ENCODE assay signal across 15 mouse cellular contexts in the genomic region with DNA sequence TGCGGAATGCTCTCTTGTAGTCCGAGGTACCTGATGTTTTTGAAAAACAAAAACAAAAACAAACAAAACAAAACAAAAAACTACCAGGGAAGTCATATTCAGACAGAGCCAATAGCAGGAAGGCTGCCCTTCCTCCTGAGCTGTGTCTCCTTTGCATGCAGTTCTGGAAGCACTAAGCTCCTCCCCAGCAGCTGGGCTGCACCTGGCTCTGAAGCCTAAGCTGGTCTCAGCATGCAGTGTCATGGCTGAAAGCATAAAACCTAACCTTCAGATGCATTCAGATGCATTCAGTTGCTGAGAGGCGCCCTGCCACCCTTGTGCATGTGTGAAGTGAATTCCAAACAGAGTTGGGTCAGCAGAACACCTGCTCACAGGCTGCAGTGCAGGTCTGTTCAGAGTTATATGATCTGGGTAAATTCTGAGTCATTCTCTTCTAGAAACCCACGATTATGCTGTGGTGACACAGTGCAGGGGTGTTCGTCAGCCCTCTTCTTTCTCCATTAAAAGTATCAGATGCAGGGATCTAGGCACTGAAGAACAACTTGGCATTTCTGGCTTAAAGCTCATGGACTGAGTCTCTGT.
A peak's percentile ranks its signal among the peaks of the same experiment; 100 is the strongest.
DNase-seq lines count a peak whose midpoint lies in the region; ATAC-seq and TF ChIP-seq lines count a peak whose summit lies in the region.
"Had no signal": no experiment of that assay in that cellular context is flagged by ENCODE, and none has a peak within 500 bp of the region (broad histone marks: within the 10 kb centered on the region; RNA-seq: fewer than 3 reads in every experiment).

No protein-coding gene starts in this region.

- H3K36me3 ChIP-seq in forebrain, embryonic 16.5 days (ENCODE audit: control insufficient read depth, insufficient read depth): no peaks in the 10 kb centered on the region
- no peaks in the 10 kb centered on the region for H3K36me3 ChIP-seq in forebrain, postnatal 0 days (ENCODE audit: insufficient read depth)
- H3K36me3 ChIP-seq in midbrain, embryonic 11.5 days (ENCODE audit: control insufficient read depth, insufficient read depth, low read length): no peaks in the 10 kb centered on the region
- no peaks in the 10 kb centered on the region for H3K36me3 ChIP-seq in midbrain, embryonic 16.5 days (ENCODE audit: control insufficient read depth, insufficient read depth, low read length)
- H3K36me3 ChIP-seq in limb, embryonic 13.5 days: no peaks in the 10 kb centered on the region
- H3K36me3 ChIP-seq: heart, embryonic 13.5 days had no signal

- no peak overlapping the region for H3K9ac ChIP-seq in forebrain, embryonic 16.5 days (replicated peaks; ENCODE audit: low read depth, low read length)
- no peak overlapping the region for H3K9ac ChIP-seq in forebrain, postnatal 0 days
- no peak overlapping the region for H3K9ac ChIP-seq in midbrain, embryonic 11.5 days (ENCODE audit: low read length)
- H3K9ac ChIP-seq in midbrain, embryonic 16.5 days (ENCODE audit: low read depth, low read length): no peak overlapping the region
- H3K9ac ChIP-seq in limb, embryonic 13.5 days: no peak overlapping the region
- H3K9ac ChIP-seq: heart, embryonic 13.5 days; liver, postnatal 0 days had no signal

- no peak overlapping the region for H3K4me2 ChIP-seq in forebrain, embryonic 16.5 days (ENCODE audit: low read length)
- H3K4me2 ChIP-seq in forebrain, postnatal 0 days (ENCODE audit: low read depth): no peak overlapping the region
- H3K4me2 ChIP-seq in midbrain, embryonic 11.5 days: no peak overlapping the region
- no peak overlapping the region for H3K4me2 ChIP-seq in midbrain, embryonic 16.5 days (ENCODE audit: low read length)
- no peak overlapping the region for H3K4me2 ChIP-seq in limb, embryonic 13.5 days (replicated peaks)
- H3K4me2 ChIP-seq: heart, embryonic 13.5 days had no signal

- H3K9me3 ChIP-seq in forebrain, embryonic 16.5 days (ENCODE audit: control insufficient read depth, low read length): no peaks in the 10 kb centered on the region
- H3K9me3 ChIP-seq in forebrain, postnatal 0 days (ENCODE audit: low read length): no peaks in the 10 kb centered on the region
- no peaks in the 10 kb centered on the region for H3K9me3 ChIP-seq in midbrain, embryonic 11.5 days (ENCODE audit: control insufficient read depth, low read length)
- H3K9me3 ChIP-seq in midbrain, embryonic 16.5 days (replicated peaks; ENCODE audit: control insufficient read depth, low read length, poor library complexity, severe bottlenecking): no peaks in the 10 kb centered on the region
- H3K9me3 ChIP-seq in limb, embryonic 13.5 days: no peaks in the 10 kb centered on the region
- H3K9me3 ChIP-seq: heart, embryonic 13.5 days had no signal

- peak; percentile 61 for ATAC-seq in forebrain, embryonic 16.5 days
- no peak for ATAC-seq in forebrain, postnatal 0 days
- peak; percentile 52 for ATAC-seq in midbrain, embryonic 11.5 days (ENCODE audit: low FRiP score)
- ATAC-seq in midbrain, embryonic 16.5 days: no peak
- ATAC-seq in limb, embryonic 13.5 days (ENCODE audit: low FRiP score, low read depth): peak; percentile 72
- no peak for ATAC-seq in inflammation-experienced regulatory T-cells, adult 6 months
- ATAC-seq: liver, postnatal 0 days had no signal

- WGBS in forebrain, embryonic 16.5 days: 51% methylated on average over 5 of the region's 5 CpGs
- WGBS in forebrain, postnatal 0 days: 64% methylated on average over 5 of the region's 5 CpGs
- WGBS in midbrain, embryonic 11.5 days: 58% methylated on average over 5 of the region's 5 CpGs
- WGBS in midbrain, embryonic 16.5 days: 51% methylated on average over 5 of the region's 5 CpGs
- 40% methylated on average over 5 of the region's 5 CpGs for WGBS in limb, embryonic 13.5 days

- no peak overlapping the region for H3K4me3 ChIP-seq in forebrain, embryonic 16.5 days (replicated peaks; ENCODE audit: low read length)
- no peak overlapping the region for H3K4me3 ChIP-seq in forebrain, postnatal 0 days (ENCODE audit: low read depth, low read length)
- no peak overlapping the region for H3K4me3 ChIP-seq in midbrain, embryonic 11.5 days (ENCODE audit: low read depth, low read length)
- H3K4me3 ChIP-seq in midbrain, embryonic 16.5 days (ENCODE audit: low read depth, low read length): no peak overlapping the region
- H3K4me3 ChIP-seq in limb, embryonic 13.5 days: no peak overlapping the region
- H3K4me3 ChIP-seq: heart, embryonic 13.5 days had no signal

- H3K4me1 ChIP-seq in forebrain, embryonic 16.5 days (replicated peaks; ENCODE audit: control insufficient read depth, insufficient read depth, low read length): no peaks in the 10 kb centered on the region
- no peaks in the 10 kb centered on the region for H3K4me1 ChIP-seq in forebrain, postnatal 0 days (ENCODE audit: insufficient read depth)
- peaks cover 5% of the 10 kb centered on the region for H3K4me1 ChIP-seq in midbrain, embryonic 11.5 days (ENCODE audit: control insufficient read depth, insufficient read depth, low read length)
- H3K4me1 ChIP-seq in midbrain, embryonic 16.5 days (ENCODE audit: control insufficient read depth, insufficient read depth, low read length): peaks cover 2% of the 10 kb centered on the region; the same call in 1 of the 2 replicates
- peaks cover 13% of the 10 kb centered on the region; the same call in 1 of the 2 replicates for H3K4me1 ChIP-seq in limb, embryonic 13.5 days
- H3K4me1 ChIP-seq: heart, embryonic 13.5 days had no signal

- H3K27ac ChIP-seq in forebrain, embryonic 16.5 days (ENCODE audit: low read length): no peak overlapping the region
- no peak overlapping the region for H3K27ac ChIP-seq in forebrain, postnatal 0 days (ENCODE audit: low read depth, low read length)
- H3K27ac ChIP-seq in midbrain, embryonic 11.5 days (ENCODE audit: low read depth, low read length): no peak overlapping the region; the same call in 1 of the 2 replicates
- no peak overlapping the region for H3K27ac ChIP-seq in midbrain, embryonic 16.5 days (ENCODE audit: low read length)
- H3K27ac ChIP-seq in limb, embryonic 13.5 days: no peak overlapping the region
- H3K27ac ChIP-seq: heart, embryonic 13.5 days; kidney, postnatal 0 days had no signal

- no peak for TF ChIP-seq CTCF in forebrain, postnatal 0 days (IDR thresholded peaks at IDR 0.05; ENCODE audit: low read depth)

- no peaks in the 10 kb centered on the region for H3K27me3 ChIP-seq in forebrain, embryonic 16.5 days (replicated peaks; ENCODE audit: control insufficient read depth, insufficient read depth, low read length)
- H3K27me3 ChIP-seq in forebrain, postnatal 0 days (ENCODE audit: insufficient read depth, low read length): no peaks in the 10 kb centered on the region
- no peaks in the 10 kb centered on the region for H3K27me3 ChIP-seq in midbrain, embryonic 11.5 days (ENCODE audit: control insufficient read depth, insufficient read depth, low read length)
- H3K27me3 ChIP-seq in midbrain, embryonic 16.5 days (ENCODE audit: control insufficient read depth, insufficient read depth, low read depth, low read length): no peaks in the 10 kb centered on the region
- H3K27me3 ChIP-seq in limb, embryonic 13.5 days: no peaks in the 10 kb centered on the region
- H3K27me3 ChIP-seq: heart, embryonic 13.5 days had no signal

- no peak for DNase-seq in forebrain, postnatal 0 days
- peak; percentile 84 for DNase-seq in midbrain, embryonic 11.5 days (ENCODE audit: low spot score, missing footprints)
- peak; percentile 30 for DNase-seq in retina, embryonic 14.5 days (ENCODE audit: low spot score)
- no peak for DNase-seq in right cerebral cortex, adult 18-20 months
- DNase-seq: adrenal gland, adult 8-10 months; cerebellum, adult 9-11 months; liver, postnatal 0 days; lung, postnatal 36 days; spleen, adult 18-20 months had no signal

Comparison
In these comparisons a context has a peak if more than half of its experiments do, and no peak if none do; other contexts are left out.
1. ATAC-seq: peak in forebrain, embryonic 16.5 days (single experiment), midbrain, embryonic 11.5 days (single experiment) and limb, embryonic 13.5 days (single experiment); none in forebrain, postnatal 0 days (single experiment), midbrain, embryonic 16.5 days (single experiment) and inflammation-experienced regulatory T-cells, adult 6 months (single experiment).
2. DNase-seq: peak in midbrain, embryonic 11.5 days (single experiment) and retina, embryonic 14.5 days (single experiment); none in forebrain, postnatal 0 days (single experiment) and right cerebral cortex, adult 18-20 months (single experiment).